Mouse (Mus musculus): Measurements from ENCODE around the gene Zfp146. TPM values are rescaled to one million over a fixed set of nuclear protein-coding genes. Genes with fewer than 3 reads are reported as not detected.
A peak's percentile ranks its signal among the peaks of the same experiment; 100 is the strongest.
"Not testable (repeated sequence)": the region's sequence is repeated elsewhere in the genome, so short reads cannot be mapped to it uniquely, and the experiment has no call there.

Gene Zfp146
- polyA plus RNA-seq, 1 experiment from 2014 or later, result 18.0 TPM

DNA sequence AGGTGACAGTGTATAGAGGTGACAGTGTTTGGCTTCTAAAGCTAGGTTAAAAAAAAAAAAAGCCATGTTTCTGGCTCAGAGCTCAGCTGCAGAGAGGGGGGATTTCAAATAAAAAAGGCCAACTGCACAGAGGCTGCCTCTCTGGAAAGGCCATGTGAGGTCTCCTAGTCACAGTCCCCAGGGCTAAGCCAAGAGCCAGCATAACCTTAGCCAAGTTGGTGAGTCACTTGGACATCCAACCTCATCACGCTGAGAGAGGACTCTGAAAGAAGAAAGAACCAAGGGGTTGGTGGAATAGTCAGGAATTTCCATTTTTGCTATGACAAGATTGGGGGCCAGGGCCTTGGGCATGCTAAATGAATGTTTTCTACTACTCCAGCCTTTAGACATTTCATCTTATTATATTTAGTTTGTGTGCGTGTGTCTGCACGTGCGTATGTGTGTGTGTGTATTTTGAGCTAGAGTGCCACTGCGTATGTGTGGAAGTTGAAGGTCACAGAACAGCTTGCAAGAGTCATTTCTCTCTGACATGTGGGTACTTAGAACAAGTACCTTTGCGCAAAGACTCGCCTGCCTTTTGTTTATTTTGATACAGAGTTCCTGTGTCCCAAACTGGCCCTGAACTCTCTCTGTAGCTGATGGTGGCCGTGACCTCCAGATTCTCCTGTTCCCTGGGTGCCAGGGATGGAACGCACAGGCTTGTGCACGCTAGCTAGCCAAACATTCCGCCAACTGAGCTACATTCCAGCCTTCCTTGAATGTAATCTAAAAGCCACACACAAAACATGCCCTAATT lies 33.5 kb upstream of the Zfp146 start:
- Histone ChIP-seq H3K4me1 (replicated peaks; ENCODE audit: control insufficient read depth, insufficient read depth, low read length) (peaks cover 8% of the 10 kb centered on the region), H3K36me3 (ENCODE audit: control insufficient read depth, insufficient read depth) (no peaks in the 10 kb centered on the region), H3K4me2 (ENCODE audit: low read length) (no peak overlapping the region), H3K27ac (ENCODE audit: low read length) (no peak overlapping the region), H3K4me3 (replicated peaks; ENCODE audit: low read length) (no peak overlapping the region), H3K27me3 (replicated peaks; ENCODE audit: control insufficient read depth, insufficient read depth, low read length) (0 out of 2 replicates have a peak, but pooled peaks cover 2% of the 10 kb centered on the region), H3K9me3 (ENCODE audit: control insufficient read depth, low read length) (no peaks in the 10 kb centered on the region), H3K9ac (replicated peaks; ENCODE audit: low read depth, low read length) (no peak overlapping the region)
- WGBS, result 84% methylated on average over 11 of the region's 11 CpGs
- no peak for ATAC-seq

DNA sequence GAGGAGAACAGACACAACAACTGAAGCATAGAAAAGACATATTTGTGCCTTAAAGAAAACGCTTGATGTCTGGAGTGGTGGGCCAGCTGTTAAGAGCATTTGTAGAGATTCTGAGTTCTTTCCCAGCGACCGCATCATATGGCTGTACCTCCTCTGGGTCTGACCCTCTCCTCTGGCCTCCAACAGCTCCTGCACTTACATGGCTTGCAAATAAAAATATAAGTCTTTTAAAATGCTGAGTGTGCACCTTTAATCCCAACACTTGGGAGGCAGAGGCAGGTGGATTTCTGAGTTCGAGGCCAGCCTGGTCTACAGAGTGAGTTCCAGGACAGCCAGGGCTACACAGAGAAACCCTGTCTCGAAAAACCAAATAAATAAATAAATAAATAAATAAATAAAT lies 31.1 kb upstream of the Zfp146 start:
- not testable (repeated sequence) for H3K9ac ChIP-seq (replicated peaks; ENCODE audit: low read depth, low read length); H3K27me3 ChIP-seq (replicated peaks; ENCODE audit: control insufficient read depth, insufficient read depth, low read length); H3K4me2 ChIP-seq (ENCODE audit: low read length); H3K4me3 ChIP-seq (replicated peaks; ENCODE audit: low read length); H3K9me3 ChIP-seq (ENCODE audit: control insufficient read depth, low read length); H3K36me3 ChIP-seq (ENCODE audit: control insufficient read depth, insufficient read depth); H3K4me1 ChIP-seq (replicated peaks; ENCODE audit: control insufficient read depth, insufficient read depth, low read length); H3K27ac ChIP-seq (ENCODE audit: low read length); ATAC-seq
- WGBS, result 90% methylated on average over 5 of the region's 5 CpGs

GRCm38 (mm10) chr7:30200200-30200599 lies 30.6 kb upstream of the Zfp146 start:
- Histone ChIP-seq H3K27ac (ENCODE audit: low read length) (no peak overlapping the region), H3K27me3 (replicated peaks; ENCODE audit: control insufficient read depth, insufficient read depth, low read length) (no peaks in the 10 kb centered on the region), H3K9me3 (ENCODE audit: control insufficient read depth, low read length) (no peaks in the 10 kb centered on the region), H3K4me2 (ENCODE audit: low read length) (no peak overlapping the region), H3K4me3 (replicated peaks; ENCODE audit: low read length) (no peak overlapping the region), H3K36me3 (ENCODE audit: control insufficient read depth, insufficient read depth) (no peaks in the 10 kb centered on the region), H3K9ac (replicated peaks; ENCODE audit: low read depth, low read length) (no peak overlapping the region), H3K4me1 (replicated peaks; ENCODE audit: control insufficient read depth, insufficient read depth, low read length) (peaks cover 8% of the 10 kb centered on the region)
- 77% methylated on average over 5 of the region's 5 CpGs for WGBS
- ATAC-seq, result no peak

DNA sequence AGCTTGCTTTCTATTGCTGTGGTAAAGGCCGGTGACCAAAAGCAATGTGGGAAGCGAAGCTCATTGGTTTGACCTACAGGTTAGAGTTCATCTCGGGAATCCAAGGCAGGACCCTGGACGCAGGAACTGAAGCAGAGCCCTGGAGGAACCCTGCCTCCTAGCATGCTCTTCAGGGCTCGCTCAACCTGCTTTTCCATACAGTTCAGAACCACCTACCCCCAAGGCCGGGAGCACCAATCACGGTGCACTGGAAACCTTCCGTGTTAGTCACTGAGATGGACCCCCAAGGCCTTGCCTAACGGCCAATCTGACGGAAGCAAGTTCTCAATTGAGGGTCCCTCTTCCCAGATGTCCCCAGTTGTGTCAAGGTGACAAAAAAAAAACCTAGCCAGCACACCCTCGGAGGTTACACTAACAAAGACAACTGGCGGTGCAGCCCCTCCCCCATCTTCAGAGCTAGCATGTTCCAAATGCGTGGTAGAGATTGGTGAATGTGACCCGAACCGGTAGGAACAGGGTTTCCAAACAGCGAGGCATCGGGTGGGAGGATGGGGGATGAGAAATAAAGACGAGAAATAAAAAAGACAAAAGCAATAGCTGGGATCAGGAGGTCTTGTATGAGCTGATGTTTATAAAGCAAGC lies 30.1 kb upstream of the Zfp146 start:
- H3K9ac ChIP-seq (replicated peaks; ENCODE audit: low read depth, low read length), result no peak overlapping the region
- ATAC-seq, result no peak
- H3K27me3 ChIP-seq (replicated peaks; ENCODE audit: control insufficient read depth, insufficient read depth, low read length), result no peaks in the 10 kb centered on the region
- H3K4me2 ChIP-seq (ENCODE audit: low read length), result no peak overlapping the region
- H3K9me3 ChIP-seq (ENCODE audit: control insufficient read depth, low read length), result no peaks in the 10 kb centered on the region
- no peak overlapping the region for H3K4me3 ChIP-seq (replicated peaks; ENCODE audit: low read length)
- WGBS, result 83% methylated on average over 18 of the region's 18 CpGs
- H3K27ac ChIP-seq (ENCODE audit: low read length), result no peak overlapping the region
- H3K36me3 ChIP-seq (ENCODE audit: control insufficient read depth, insufficient read depth), result no peaks in the 10 kb centered on the region
- peaks cover 11% of the 10 kb centered on the region for H3K4me1 ChIP-seq (replicated peaks; ENCODE audit: control insufficient read depth, insufficient read depth, low read length)

GRCm38 (mm10) chr7:30198481-30198971 lies 29.0 kb upstream of the Zfp146 start, which contains the start of gene Capns1:
Capns1 (minus strand) TSS chr7:30198811.
- WGBS, result 2% methylated on average over 8 of the region's 8 CpGs
- Histone ChIP-seq H3K36me3 (ENCODE audit: control insufficient read depth, insufficient read depth) (no peaks in the 10 kb centered on the region), H3K4me2 (ENCODE audit: low read length) (peak within 1 kb of the TSS; percentile 48), H3K27ac (ENCODE audit: low read length) (0 out of 2 replicates have a peak within 1 kb of the TSS, but pooled peaks have one; percentile 7), H3K4me3 (replicated peaks; ENCODE audit: low read length) (peak within 1 kb of the TSS; percentile 32), H3K9me3 (ENCODE audit: control insufficient read depth, low read length) (no peaks in the 10 kb centered on the region), H3K9ac (replicated peaks; ENCODE audit: low read depth, low read length) (no peak within 1 kb of the TSS), H3K27me3 (replicated peaks; ENCODE audit: control insufficient read depth, insufficient read depth, low read length) (no peaks in the 10 kb centered on the region), H3K4me1 (replicated peaks; ENCODE audit: control insufficient read depth, insufficient read depth, low read length) (peaks cover 12% of the 10 kb centered on the region)
- peak; percentile 46; the same call in 1 of the 2 replicates for ATAC-seq

DNA sequence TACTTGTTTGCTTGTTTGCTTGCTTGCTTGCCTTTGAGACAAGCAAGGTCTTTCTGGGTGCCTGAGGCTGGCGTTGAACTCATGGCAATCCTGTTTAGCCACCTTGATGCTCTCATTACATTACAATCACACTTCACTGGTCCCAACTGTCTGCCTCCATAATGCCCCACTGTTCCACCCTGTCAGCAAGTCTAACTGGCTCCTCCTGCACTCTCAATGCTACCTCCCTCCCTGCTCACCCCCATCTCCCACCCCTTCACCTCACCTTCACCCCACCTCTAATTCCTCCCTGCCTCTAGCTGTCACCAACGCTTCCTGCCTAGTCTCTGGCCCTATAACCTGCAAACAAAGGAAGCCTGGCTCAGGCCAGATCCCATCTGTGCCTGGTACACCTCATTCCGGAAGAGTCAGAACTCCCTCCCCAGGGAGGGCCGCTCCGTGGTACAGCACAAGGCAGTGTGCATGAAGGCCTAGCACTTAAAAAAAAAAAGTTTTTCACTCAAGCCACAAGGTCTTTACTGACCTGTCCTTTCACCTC lies 28.1 kb upstream of the Zfp146 start:
- 77% methylated on average over 5 of the region's 5 CpGs for WGBS

GRCm38 (mm10) chr7:30196171-30196570 lies 26.6 kb upstream of the Zfp146 start:
- ATAC-seq, result no peak
- Histone ChIP-seq H3K9me3 (ENCODE audit: control insufficient read depth, low read length) (no peaks in the 10 kb centered on the region), H3K4me1 (replicated peaks; ENCODE audit: control insufficient read depth, insufficient read depth, low read length) (peaks cover 23% of the 10 kb centered on the region), H3K4me3 (replicated peaks; ENCODE audit: low read length) (no peak overlapping the region), H3K27me3 (replicated peaks; ENCODE audit: control insufficient read depth, insufficient read depth, low read length) (no peaks in the 10 kb centered on the region), H3K4me2 (ENCODE audit: low read length) (no peak overlapping the region), H3K27ac (ENCODE audit: low read length) (no peak overlapping the region), H3K36me3 (ENCODE audit: control insufficient read depth, insufficient read depth) (peaks cover 6% of the 10 kb centered on the region; the same call in 1 of the 2 replicates), H3K9ac (replicated peaks; ENCODE audit: low read depth, low read length) (no peak overlapping the region)
- 84% methylated on average over 6 of the region's 6 CpGs for WGBS

More for the DNA sequence above, 28.1 kb upstream of the Zfp146 start:
- no peaks in the 10 kb centered on the region for H3K36me3 ChIP-seq (ENCODE audit: control insufficient read depth, insufficient read depth)
- H3K9ac ChIP-seq (replicated peaks; ENCODE audit: low read depth, low read length), result no peak overlapping the region
- no peaks in the 10 kb centered on the region for H3K9me3 ChIP-seq (ENCODE audit: control insufficient read depth, low read length)
- ATAC-seq, result no peak
- H3K4me1 ChIP-seq (replicated peaks; ENCODE audit: control insufficient read depth, insufficient read depth, low read length), result peaks cover 20% of the 10 kb centered on the region
- H3K27me3 ChIP-seq (replicated peaks; ENCODE audit: control insufficient read depth, insufficient read depth, low read length), result no peaks in the 10 kb centered on the region
- H3K27ac ChIP-seq (ENCODE audit: low read length), result no peak overlapping the region
- H3K4me3 ChIP-seq (replicated peaks; ENCODE audit: low read length), result no peak overlapping the region
- no peak overlapping the region for H3K4me2 ChIP-seq (ENCODE audit: low read length)

DNA sequence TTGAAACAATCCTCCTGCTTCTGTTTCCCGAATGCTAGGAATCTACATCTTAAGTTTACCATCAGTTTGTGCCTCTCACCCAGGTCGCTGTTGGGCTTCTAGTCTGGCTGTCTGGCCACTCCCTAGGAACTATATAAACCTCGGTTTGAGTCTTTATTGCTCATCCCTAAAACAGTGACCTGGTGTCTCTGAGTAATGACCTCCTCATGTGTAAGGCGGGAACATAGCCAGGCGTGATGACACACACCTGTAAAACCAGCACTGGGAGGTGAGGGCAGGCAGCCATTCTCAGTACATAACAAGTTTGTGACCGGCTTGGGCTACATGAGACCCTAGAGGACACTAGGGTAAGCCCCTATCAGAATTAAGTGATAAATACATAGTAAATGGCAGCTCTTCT lies 25.9 kb upstream of the Zfp146 start:
- no peaks in the 10 kb centered on the region for H3K27me3 ChIP-seq (replicated peaks; ENCODE audit: control insufficient read depth, insufficient read depth, low read length)
- H3K36me3 ChIP-seq (ENCODE audit: control insufficient read depth, insufficient read depth), result peaks cover 8% of the 10 kb centered on the region
- ATAC-seq, result no peak
- no peak overlapping the region for H3K9ac ChIP-seq (replicated peaks; ENCODE audit: low read depth, low read length)
- no peak overlapping the region for H3K27ac ChIP-seq (ENCODE audit: low read length)
- peak overlapping the region; percentile 68 for H3K4me2 ChIP-seq (ENCODE audit: low read length)
- H3K4me3 ChIP-seq (replicated peaks; ENCODE audit: low read length), result peak overlapping the region; percentile 83; the same call in 1 of the 2 replicates
- H3K9me3 ChIP-seq (ENCODE audit: control insufficient read depth, low read length), result no peaks in the 10 kb centered on the region
- 78% methylated on average over 6 of the region's 6 CpGs for WGBS
- H3K4me1 ChIP-seq (replicated peaks; ENCODE audit: control insufficient read depth, insufficient read depth, low read length), result peaks cover 23% of the 10 kb centered on the region

GRCm38 (mm10) chr7:30194884-30195283 lies 25.3 kb upstream of the Zfp146 start:
- H3K4me3 ChIP-seq (replicated peaks; ENCODE audit: low read length), result peak overlapping the region; percentile 83
- no peaks in the 10 kb centered on the region for H3K27me3 ChIP-seq (replicated peaks; ENCODE audit: control insufficient read depth, insufficient read depth, low read length)
- WGBS, result under 1% methylated on average over 28 of the region's 28 CpGs
- peaks cover 11% of the 10 kb centered on the region for H3K36me3 ChIP-seq (ENCODE audit: control insufficient read depth, insufficient read depth)
- peak overlapping the region; percentile 77 for H3K9ac ChIP-seq (replicated peaks; ENCODE audit: low read depth, low read length)
- ATAC-seq, result peak; percentile 88
- peaks cover 23% of the 10 kb centered on the region for H3K4me1 ChIP-seq (replicated peaks; ENCODE audit: control insufficient read depth, insufficient read depth, low read length)
- H3K9me3 ChIP-seq (ENCODE audit: control insufficient read depth, low read length), result no peaks in the 10 kb centered on the region
- H3K27ac ChIP-seq (ENCODE audit: low read length), result peak overlapping the region; percentile 77
- peak overlapping the region; percentile 68 for H3K4me2 ChIP-seq (ENCODE audit: low read length)
